8 mouse cellular contexts compared by ENCODE assay signal in genomic region chrX:136666281-136666706, GRCm38 (mm10). TPM values are rescaled to one million over a fixed set of nuclear protein-coding genes. Genes with fewer than 3 reads are reported as not detected.
DNase-seq lines count a peak whose midpoint lies in the region; ATAC-seq and TF ChIP-seq lines count a peak whose summit lies in the region.

No protein-coding gene starts in this region.

- no peak for TF ChIP-seq POLR2A in small intestine, adult 2 months (IDR thresholded peaks at IDR 0.05; ENCODE audit: low read depth, low read length)

- peak overlapping the region; percentile 60 for H3K4me2 ChIP-seq in forebrain, embryonic 15.5 days (replicated peaks)

- H3K9me3 ChIP-seq in heart, embryonic 10.5 days = no peaks in the 10 kb centered on the region
- H3K9me3 ChIP-seq in forebrain, embryonic 15.5 days = no peaks in the 10 kb centered on the region

- no peaks in the 10 kb centered on the region for H3K4me1 ChIP-seq in heart, embryonic 10.5 days
- no peaks in the 10 kb centered on the region for H3K4me1 ChIP-seq in forebrain, embryonic 15.5 days
- no peaks in the 10 kb centered on the region for H3K4me1 ChIP-seq in small intestine, adult 2 months (ENCODE audit: control insufficient read depth, insufficient read depth, insufficient read length, low read length)

- no peak for DNase-seq in heart, embryonic 10.5 days (ENCODE audit: low spot score)
- no peak for DNase-seq in heart, postnatal 4 days
- DNase-seq in layer of hippocampus, adult 9-11 months = peak; percentile 14

- no peak for TF ChIP-seq CTCF in small intestine, adult 2 months (IDR thresholded peaks at IDR 0.05; ENCODE audit: extremely low read depth, insufficient read length, insufficient replicate concordance, low read depth, low read length)

- no peak overlapping the region for H3K27ac ChIP-seq in heart, embryonic 10.5 days
- no peak overlapping the region for H3K27ac ChIP-seq in forebrain, embryonic 15.5 days (replicated peaks)
- no peak overlapping the region for H3K27ac ChIP-seq in small intestine, adult 2 months (ENCODE audit: insufficient read depth, low read depth, low read length)

- H3K36me3 ChIP-seq in heart, embryonic 10.5 days = no peaks in the 10 kb centered on the region
- no peaks in the 10 kb centered on the region for H3K36me3 ChIP-seq in forebrain, embryonic 15.5 days
- H3K36me3 ChIP-seq in small intestine, adult 2 months (ENCODE audit: control insufficient read depth, insufficient read depth, low read length) = no peaks in the 10 kb centered on the region

- ATAC-seq in cerebellum, adult (ENCODE audit: insufficient number of reproducible peaks, low FRiP score, low TSS enrichment) = peak; percentile 84
- ATAC-seq in forebrain, embryonic 15.5 days (replicated peaks) = peak; percentile 86
- peak; percentile 80 for ATAC-seq in megakaryocyte-erythroid progenitor cell, adult 5-6 weeks (replicated peaks; ENCODE audit: low FRiP score, low TSS enrichment, poor library complexity, severe bottlenecking)
- ATAC-seq in megakaryocyte, adult 5-6 weeks (ENCODE audit: poor library complexity, severe bottlenecking) = no peak

- peak overlapping the region; percentile 61 for H3K9ac ChIP-seq in forebrain, embryonic 15.5 days (replicated peaks)

- H3K4me3 ChIP-seq in heart, embryonic 10.5 days = peak overlapping the region; percentile 54
- H3K4me3 ChIP-seq in forebrain, embryonic 15.5 days = peak overlapping the region; percentile 53
- H3K4me3 ChIP-seq in small intestine, adult 2 months (ENCODE audit: low read depth, low read length) = peak overlapping the region; percentile 49

- 21% methylated on average over 10 of the region's 20 CpGs for WGBS in heart, embryonic 10.5 days
- WGBS in forebrain, embryonic 15.5 days = 35% methylated on average over 18 of the region's 20 CpGs
- 14% methylated on average over 9 of the region's 20 CpGs for WGBS in small intestine, adult 2 months

- peaks cover 15% of the 10 kb centered on the region; the same call in 1 of the 2 replicates for H3K27me3 ChIP-seq in heart, embryonic 10.5 days (ENCODE audit: insufficient read depth, poor library complexity, severe bottlenecking)
- no peaks in the 10 kb centered on the region for H3K27me3 ChIP-seq in forebrain, embryonic 15.5 days
- H3K27me3 ChIP-seq in small intestine, adult 2 months (ENCODE audit: control insufficient read depth, insufficient read depth, low read length) = no peaks in the 10 kb centered on the region

RNA-seq across cellular contexts. Expression of gene Tceal1, which starts 41.5 kb away (rescaled TPM):
- polyA plus RNA-seq in heart, embryonic 10.5 days (2016; fragmentation: Nextera tagmentation; extraction: Ambion mirVana) = 6.1 and 7.2 TPM in 2 replicates
- total RNA-seq in heart, postnatal 4 days (2021) = 1 to 10 TPM; 7.4 to 7.7 TPM
- polyA plus RNA-seq in forebrain, embryonic 15.5 days (2015; fragmentation: Nextera tagmentation; extraction: Ambion mirVana) = 19.3 and 20.2 TPM in 2 replicates
- 0.42 and 2.9 TPM in 2 replicates for total RNA-seq in megakaryocyte-erythroid progenitor cell, adult 5-6 weeks (2014; fragmentation: Nextera tagmentation)
- total RNA-seq in megakaryocyte-erythroid progenitor cell, adult 5-6 weeks (2017) = 3.7 and 6.7 TPM in 2 replicates
- 0.09 and 0.14 TPM in 2 replicates for polyA plus RNA-seq in small intestine, adult 2 months (2012; rRNA removed)
- 0.16 TPM in 1 of 2 replicates, not detected in the other for total RNA-seq in megakaryocyte, adult 5-6 weeks (2015)
- total RNA-seq in megakaryocyte, adult 5-6 weeks (2017) = 0.11 TPM in 1 of 2 replicates, not detected in the other
